Mouse (Mus musculus) cerebellum, adult 11 months (tissue): ENCODE measurements around the gene Acnat1.
"Not testable (repeated sequence)": the region's sequence is repeated elsewhere in the genome, so short reads cannot be mapped to it uniquely, and the experiment has no call there.

Source experiments
- DNase-seq: peaks from one replicate; pipeline ENCODE4 v3.0.0; 2022

Gene Acnat1

DNA sequence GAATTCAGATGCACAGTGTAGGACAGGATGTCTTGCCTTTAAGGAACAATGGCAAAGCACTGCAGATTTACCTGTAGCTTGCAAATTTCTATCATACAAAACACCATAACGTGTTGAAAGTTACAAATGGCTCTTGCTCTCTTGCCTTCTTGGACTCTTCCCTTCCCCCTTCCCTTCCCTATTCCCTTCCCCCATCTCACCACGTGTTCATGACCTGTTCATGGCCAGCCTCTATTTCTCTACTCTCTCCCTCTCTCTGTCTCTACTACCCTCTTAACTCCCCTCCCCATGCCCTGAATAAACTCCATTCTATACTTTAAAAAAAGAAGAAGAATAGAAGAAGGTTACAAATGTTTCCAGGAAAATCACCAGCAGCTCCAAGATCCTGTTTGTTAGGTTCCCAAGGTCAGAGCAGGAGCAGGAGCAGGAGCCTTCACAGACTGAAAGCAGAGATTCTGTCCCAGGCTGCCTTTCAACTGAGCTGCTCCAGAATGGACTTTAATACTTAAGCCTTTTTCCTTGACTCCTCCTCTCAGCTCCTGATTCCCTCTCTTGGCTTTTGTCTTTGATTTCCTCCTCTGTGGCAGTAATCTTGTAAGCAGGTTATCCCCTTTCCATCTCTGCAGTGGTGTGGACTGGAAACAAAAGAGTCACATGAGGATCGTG is at the start of gene Acnat1:
Gene Acnat1, minus strand, starts transcription at position 478 of the 666 bp plus-strand sequence.
- no peak for DNase-seq

DNA sequence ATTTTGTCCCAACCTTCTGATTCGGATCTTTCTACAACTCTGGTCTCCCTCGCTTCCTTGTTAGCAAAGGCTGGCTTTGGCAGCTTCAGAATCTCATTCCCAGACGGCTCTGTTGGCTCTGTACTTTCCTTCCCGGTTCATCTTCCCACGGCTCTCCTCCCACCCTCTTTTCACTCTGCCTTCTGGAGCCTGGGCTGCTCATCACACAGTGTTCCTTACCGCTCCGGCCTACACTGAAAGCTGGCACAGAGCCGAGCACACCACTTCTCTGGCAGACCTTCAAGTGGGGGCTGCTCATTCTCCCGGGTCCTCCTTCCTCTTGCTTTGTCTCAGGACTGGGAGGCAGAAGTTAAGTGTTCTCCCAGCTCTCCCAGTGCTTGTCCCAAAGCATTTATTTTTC is 48.9 kb upstream of the Acnat1 start:
- DNase-seq, result peak; percentile 28

DNA sequence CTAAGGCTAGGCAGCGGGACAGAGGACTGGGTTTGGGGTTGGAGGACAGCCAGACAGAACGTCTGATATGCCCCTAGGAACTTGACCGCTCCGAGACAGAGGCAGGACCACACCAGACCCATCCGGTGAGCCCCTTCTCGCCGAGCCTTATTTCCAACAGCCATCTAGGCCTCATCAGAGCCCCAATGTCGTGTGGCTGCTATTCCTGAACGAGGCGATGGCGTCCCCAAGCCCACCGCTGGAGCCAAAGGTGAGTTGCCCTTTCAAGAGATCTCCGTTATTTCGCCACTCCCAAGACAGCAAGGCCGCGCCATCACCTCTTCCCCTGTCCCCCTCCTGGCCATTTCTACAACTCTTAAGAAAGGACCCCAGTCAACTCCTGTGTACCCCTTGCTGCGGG is 47.6 kb upstream of the Acnat1 start:
- no peak for DNase-seq

DNA sequence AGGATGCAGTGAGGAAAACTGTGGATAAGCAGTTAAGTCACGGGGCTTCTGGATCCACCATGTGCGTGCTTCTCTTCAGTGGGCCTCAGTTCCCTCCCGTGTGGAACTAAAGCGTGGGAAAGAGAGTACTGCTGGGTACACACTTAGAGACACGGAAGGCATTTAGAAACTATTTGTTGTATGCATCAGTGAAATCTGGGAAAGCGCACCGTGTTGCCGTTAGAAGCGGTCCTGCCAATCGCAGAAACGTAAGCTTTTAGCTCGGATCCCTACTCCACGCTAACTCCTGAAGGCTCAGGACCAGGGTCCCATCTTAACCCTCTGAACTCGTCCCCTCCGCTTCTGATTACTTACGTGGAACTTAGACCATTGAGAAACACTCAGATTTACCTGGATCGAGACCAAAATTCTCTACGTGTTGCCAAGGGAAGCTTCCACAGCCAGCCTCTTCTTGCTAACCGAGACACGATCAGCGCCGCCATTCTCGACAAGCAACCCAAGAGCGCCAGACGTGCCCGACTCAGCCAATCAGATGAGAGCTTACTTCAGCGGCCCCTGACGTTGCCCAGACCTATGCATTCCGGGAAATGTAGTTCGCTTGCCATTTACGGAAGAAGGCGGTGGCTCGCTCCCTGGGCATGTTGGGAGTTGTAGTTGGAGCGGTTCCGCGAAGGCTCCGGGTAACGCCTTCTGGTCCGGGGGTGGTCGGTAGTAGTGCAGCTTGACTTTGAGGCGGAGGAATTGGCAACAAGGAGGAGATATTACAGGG is 47.0 kb upstream of the Acnat1 start, which contains the start of the genes Mrpl50 and Zfp189:
Gene Mrpl50, minus strand, starts transcription at position 522 of the 769 bp plus-strand sequence.
Gene Zfp189, plus strand, starts transcription at position 605 of the 769 bp plus-strand sequence.
- peak; percentile 91 for DNase-seq

DNA sequence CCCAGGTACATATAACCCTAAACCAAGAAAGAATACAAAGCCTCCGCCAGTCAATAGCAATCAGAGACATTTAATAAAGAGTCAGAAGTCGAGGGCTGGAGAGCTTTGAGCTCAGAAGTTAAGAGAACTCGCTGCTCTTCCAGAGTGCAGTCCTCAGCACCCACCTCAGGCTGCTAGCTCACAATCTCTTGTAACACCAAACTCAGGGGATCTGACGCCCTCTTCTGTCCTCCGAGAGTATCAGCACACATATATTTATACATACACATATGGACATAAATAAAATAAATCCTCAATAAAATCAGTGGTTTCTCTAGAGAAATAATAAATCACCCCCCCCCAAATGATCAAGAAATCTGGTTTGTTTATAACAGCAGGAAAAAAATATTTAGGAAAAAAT is 45.8 kb upstream of the Acnat1 start:
- DNase-seq, result no peak

DNA sequence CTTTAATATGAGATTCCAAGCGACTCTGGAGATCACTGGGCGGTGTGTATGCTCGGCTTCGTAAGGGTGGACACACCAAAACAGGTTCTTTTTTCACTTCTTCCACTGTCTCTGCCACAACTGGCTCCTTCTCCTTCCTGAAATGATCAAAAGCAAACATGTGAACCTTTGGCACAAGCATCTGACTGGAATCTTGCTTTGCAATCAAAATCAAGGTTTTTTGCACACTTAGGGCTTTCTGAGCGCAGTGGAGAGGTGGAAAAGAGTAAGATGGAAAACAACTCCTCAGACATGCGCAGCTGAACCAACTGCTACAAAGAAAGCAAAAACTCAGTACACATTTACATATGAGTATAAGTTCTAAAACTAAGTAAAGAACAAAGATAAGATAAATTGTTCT is 40.7 kb upstream of the Acnat1 start:
- no peak for DNase-seq

DNA sequence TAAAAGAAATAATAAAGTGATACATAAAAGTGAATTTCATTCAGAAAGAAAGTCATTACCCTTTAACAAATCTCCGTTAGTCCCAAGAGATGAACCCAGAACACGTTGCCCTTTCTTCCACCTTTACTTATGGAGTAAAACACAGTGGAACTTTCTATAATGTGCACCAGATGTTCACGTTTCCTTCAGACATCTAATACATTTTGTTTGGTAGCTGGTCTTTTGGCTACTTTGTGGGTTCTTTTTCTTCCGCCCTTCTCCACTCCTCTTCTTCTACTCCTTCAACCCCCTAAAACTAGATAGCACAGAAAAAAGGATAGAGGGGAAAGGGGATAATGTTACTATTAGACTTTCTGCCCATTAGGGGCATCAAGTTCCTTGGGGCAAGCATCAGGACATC is 38.9 kb upstream of the Acnat1 start:
- no peak for DNase-seq

DNA sequence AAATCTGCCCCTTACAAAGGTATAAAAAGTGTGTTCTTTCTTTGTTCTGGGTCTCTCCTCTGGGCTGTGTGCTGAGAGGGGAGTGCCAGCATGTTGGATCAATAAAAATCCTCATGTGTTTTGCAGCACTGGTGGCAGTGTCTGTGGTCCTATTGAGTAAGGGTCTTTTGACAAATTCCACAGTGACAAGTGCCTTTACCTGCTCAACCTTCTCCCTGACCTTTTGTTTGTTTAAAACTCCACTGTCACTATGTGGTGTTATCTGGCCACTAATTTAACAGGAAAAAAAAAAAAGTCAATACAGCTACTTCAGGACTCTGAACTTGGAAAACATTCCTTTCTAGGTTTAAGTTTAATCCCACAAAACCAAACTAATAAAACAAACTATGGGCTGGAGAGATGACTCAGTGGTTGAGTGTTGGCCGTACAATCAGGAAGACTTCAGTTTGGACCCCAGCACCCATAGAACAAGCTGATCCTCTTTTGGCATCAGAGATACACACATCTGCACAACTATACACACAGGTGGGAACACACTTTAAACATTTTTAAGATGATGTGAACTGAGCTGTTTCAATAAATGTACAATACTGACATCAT is 36.6 kb upstream of the Acnat1 start:
- not testable (repeated sequence) for DNase-seq

DNA sequence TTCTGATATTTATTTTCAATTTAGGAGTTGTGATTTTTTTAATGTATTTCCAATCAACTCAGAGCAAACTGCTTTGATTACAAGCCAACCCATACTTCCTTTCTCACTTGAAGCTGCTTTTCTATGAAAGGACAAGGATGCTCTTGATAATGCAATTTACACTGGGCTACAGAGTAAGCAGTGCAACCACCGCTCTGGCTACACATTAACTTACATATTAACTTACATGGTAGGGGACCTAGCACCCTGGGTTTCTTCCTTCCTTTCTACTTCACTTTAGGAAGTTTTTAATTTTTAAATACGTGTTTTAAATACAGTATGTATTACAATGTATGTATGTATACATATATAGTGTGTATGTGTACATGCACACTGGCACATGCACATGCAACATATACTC is 35.5 kb upstream of the Acnat1 start:
- no peak for DNase-seq

DNA sequence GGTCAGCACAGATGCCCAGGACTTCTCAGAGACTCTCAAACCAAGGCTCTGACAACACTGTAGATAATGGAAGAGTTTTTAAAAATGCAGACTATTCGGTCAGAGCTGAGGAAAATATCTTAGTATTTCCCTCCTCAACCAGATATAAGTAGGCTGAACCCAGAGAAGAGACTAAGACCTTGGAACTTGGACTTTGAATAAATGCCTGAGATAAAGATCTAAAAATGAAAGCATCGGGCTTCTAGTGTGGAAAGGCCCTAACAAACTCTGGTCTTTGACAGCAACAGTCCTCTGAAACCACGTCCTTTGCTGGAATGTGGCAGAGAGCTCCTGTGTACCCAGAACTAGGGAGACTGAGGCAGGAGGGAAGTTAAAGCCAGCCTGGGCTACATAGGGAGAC is 32.7 kb upstream of the Acnat1 start, which contains the start of gene Baat:
Gene Baat, minus strand, starts transcription at position 172 of the 400 bp plus-strand sequence.
- no peak for DNase-seq

DNA sequence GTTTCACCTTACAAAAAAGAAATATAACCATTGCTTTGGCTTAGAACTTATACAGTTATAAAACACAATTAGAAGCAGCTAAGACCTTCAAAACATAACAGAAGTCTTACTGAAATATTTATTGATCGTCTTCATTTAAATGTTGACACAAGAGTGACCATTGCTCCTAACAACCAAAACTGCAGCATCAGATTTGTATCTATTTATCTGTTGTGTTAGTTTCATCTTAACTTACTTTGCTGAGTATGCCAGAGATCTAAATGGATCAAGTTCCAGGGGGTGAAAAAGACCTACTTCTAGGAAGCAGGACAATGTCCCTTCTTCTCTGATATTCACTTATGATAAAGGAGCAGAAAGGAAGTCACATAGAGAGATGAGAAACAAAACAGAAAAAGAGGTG is 29.9 kb upstream of the Acnat1 start:
- DNase-seq, result no peak

DNA sequence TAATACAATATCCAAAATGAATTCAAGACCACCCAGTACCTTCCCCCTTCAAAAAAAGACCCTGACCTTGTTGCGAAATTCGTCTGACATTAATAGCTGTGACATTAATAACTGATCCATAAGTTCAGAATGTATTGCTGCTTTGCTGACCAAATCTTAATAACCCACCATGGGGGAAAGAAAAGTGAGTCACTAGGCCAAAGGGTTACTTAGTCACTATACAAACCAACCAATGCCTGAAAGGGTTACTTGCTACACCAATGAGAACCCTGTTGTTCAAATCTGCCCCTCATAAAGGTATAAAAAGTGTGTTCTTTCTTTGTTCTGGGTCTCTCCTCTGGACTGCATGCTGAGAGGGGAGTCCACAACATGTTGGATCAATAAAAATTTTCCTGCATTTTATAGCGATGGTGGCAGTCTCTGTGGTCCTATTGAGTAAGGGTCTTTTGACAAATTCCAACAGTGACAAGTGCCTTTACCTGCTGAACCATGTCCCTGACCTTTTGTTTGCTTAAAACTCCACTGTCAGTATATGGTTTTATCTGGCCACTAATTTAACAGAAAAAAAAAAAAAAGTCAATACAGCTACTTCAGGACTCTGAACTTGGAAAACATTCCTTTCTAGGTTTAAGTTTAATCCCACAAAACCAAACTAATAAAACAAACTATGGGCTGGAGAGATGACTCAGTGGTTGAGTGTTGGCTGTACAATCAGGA is 12.4 kb upstream of the Acnat1 start:
- DNase-seq, result not testable (repeated sequence)

DNA sequence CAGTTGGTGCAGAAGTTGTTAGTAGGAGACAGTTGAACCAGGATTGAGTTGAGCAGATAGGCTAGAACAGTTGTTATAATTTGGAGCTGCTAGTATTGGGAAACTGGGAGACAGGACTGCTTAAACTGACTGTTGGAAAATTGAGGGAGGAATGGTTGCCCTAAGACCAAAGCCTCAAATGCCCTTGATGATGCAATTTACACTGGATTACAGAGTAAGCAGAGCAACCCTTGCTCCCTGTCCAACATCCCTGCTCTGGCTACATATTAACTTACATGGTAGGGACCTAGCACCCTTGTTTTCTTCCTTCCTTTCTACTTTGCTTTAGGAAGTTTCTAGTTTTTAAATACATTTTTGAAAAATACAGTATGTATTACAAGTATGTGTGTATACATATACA is 11.7 kb upstream of the Acnat1 start:
- DNase-seq, result no peak

DNA sequence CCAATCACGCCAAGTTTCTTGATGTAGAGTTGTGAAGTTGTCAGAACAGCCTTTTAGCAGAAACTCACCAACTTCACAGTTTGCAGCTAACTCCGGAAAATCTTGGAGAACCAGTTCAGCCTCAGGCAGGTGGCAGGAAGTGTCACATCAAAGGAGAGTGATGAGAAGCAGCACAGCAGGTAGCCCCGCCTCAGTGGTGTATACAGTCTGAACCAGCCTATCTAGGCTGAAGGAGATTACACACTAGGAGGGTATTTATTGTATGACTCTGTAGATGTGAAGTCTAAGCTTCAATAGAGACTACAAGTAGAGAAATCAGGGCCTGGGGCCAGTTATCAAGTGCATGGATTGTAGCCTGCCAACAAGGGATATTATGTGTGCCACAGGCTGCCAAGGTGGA is 7.2 kb upstream of the Acnat1 start:
- no peak for DNase-seq

DNA sequence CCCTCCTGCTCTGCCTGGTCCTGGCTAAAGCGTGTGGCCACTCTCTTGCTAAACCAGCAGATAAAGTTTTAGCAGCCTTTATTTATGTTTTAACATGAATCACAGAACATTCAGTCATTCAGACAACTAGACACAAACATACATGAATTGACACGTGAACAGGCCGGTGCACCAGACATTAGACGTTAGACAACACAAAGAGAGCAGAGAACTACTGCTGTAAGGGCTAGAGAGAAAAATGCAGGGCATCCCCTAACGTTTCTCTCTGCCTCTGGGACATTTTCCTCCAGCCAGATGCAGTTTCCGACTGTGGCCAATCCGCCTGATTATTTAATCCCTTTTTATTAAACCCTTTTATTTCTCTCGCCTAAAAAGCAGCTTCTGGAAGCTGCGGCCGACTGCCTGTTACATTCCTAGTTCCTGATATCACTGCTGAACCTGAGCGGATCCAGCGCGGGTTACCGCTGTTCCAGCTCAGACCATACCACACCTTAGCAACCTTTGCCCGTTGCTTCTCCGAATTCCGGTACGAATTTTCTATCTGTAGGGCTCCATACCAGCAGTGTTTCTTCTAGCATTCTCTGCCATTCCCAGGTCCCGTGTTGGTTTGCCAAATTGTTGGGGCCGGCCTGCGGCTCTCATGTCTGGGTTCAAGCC is 6.5 kb upstream of the Acnat1 start:
- DNase-seq, result no peak

DNA sequence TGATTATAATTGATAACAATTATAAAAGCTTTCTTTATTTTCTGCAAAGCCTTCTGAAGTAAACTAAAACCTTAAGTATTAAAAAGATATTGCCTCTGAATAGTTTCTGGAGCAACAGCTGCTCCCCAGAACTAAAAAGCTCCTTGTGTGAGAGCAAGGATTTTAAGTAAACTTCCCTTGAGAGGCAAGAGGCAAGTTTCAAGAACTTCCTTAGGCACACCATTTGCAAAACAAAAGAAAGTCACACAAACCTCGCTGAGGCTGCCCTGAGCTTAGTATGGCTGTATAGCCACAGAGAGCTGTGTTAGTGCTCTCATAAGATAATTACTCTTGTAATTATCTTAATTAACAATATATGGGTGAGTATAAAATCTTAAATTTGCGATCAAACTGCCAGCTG is 5.3 kb upstream of the Acnat1 start:
- DNase-seq, result not testable (repeated sequence)

DNA sequence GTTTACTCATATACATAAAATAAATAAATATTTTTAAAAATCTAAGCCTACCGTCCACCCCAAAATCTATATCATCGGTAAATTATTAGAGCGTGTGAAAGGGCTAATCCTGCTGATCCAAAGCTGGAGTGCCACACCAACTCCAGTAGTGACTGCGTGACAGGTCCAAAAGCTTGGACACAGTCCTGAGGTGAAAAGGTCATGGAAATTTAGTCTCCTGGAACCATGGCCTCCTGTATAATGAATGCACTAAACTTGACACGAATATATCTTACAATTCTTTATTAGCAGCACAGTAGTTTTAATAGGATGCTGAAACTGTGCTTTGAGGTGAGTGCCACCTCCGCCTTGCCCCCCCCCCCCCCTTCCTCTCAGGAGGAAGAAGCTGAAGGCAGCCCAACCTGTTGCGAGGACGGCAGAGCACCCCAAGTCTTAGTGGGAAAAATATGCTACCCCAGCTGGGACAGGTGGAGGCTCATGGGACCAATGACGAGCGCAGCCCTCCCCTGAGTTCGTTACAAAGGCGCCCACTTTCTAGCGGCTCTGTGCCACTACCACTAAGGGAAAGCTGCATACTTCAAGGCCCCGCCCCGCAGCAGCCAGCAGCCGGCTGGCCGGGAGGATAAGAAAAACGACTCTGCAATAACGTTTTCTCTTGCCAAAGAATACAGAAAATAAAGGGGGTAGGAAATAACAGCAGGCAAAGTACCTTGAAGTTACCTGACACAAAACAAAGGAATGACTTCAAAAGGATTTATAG is 4.6 kb upstream of the Acnat1 start:
- no peak for DNase-seq

DNA sequence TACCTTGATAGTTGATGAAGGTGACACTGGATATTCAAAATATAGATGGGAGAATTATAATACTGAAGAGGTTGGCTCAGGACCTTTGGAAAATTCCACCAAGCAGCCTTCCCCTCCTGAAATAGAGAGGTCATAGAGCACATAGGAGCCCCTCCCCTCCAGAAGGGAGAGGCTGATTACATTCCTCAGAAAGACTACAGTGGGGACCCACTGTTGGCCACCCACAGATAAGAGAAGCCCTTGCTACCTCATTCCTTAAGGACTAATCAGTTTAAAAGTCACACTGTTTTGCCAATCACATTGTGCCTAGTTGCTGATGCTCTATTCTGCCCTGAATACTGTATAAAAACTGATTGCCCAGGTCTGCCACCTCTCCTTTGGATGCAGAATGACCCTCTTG is 871 bp upstream of the Acnat1 start:
- no peak for DNase-seq

DNA sequence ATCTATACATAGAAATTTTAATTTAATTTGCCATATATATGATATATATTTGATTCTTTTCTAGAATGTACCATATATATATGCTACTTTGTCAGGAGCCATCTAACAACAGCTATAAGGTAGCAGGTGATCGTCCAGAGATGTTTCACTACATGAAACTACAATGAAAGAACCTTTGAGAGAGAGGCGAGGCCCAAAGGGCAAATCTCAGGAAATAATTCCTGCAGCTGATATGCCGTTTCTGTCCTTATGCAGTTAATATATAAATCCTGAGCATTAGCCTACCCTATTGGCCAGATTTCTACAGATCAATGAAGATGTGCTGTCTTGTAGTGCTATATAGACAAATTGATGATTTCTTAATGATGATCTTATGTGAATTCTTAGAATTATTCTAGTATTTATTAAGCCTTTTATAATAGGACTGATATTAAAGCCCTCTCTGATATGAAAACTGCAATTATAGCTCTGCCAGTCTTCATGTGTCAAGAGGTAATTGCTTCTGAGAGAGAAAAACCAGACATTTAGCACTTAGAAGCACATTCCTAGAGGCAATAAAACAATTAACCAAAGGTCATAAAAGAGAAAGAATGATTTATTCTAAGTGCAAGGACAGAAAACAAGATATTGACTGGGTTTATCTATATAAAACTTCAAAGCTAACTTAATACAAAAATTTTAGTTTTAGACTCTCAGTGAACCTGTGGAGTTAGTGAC is 4.1 kb downstream of the Acnat1 start:
- no peak for DNase-seq

DNA sequence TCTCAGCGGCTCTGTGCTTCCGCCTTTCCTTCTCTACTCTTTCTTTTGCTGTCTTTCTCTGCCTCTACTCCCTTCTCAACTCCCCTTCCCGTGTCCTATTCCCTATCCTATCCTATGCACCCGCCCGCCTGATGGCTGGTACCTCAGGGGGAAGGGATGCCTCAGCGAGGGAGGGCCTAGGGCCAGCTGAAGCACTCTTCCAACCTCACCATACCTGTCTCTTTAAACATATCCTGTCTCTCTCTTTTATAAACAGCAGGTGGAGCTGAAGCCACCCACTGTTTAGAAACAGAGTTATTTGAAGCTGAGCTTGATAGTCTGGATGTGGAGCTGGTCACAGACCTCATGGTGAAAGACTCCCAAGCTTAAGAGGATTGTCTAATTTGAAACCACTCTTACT is 6.4 kb downstream of the Acnat1 start:
- no peak for DNase-seq

DNA sequence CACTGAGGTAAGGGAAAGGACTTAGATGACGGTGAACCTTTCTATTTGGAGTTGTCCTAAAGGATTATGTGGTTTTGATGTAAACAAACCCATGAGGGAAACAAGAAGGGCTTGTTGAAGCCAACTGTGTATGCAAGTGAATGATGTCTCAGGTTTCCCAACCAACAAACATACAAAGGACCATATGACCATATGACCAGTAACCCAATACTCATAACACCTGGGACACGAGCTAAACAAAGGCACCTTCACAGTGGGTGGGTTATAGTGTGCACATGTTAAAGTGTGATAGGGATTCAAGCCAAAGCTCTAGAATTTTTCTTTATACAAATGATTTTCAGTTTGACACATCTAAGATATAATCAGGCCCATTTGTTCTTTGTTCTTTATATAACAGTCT is 17.5 kb downstream of the Acnat1 start:
- DNase-seq, result no peak
